Mouse (Mus musculus) ES-Bruce4 (cell line): ENCODE data around the gene Dhdh.

ENCODE experiments used
- CTCF ChIP-seq: IDR thresholded peaks from one replicate; pipeline ENCODE4 v1.8.1; 2011; ENCODE audit warnings: low read depth, low read length
- EP300 ChIP-seq: IDR thresholded peaks from 2 replicates; pipeline ENCODE4 v1.6.1; 2011; ENCODE audit warnings: low read depth, low read length; ENCODE audit not compliant: insufficient read depth
- POLR2A ChIP-seq: IDR thresholded peaks from one replicate; pipeline ENCODE4 v1.8.1; 2011; ENCODE audit warnings: low read length; ENCODE audit not compliant: insufficient read depth

- TF ChIP-seq POLR2A (no peak), CTCF (no peak), EP300 (no peak)
These were observed 35.1 kb upstream of the Dhdh start for GRCm38 (mm10) chr7:45523678-45524170.
